Mouse (Mus musculus): ENCODE data around the gene Lsm11.

The Lsm11 gene

DNA sequence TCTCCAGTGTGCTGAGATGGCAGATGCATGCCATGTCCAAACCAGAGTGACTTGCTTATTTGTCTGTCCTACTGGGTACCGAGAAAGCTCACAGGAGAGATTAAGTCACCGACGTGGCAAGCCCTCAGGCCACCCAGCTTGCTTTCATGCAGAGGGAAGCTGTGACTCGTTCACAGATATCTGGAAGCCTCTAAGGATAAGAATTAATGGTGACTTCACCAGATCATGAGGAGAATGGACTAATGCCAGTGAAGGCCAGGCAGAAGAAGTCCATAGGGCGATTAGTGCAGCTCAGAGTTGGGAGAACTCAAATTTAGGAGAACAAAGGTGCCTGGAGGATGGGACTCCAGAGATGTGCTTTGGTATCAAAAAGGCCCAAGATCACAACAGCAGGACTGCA lies 17.3 kb downstream of the Lsm11 start:
- DNase-seq (ENCODE audit: low spot score): no peak

GRCm38 (mm10) chr11:45926640-45927082 lies 18.1 kb downstream of the Lsm11 start:
- DNase-seq (ENCODE audit: low spot score): peak; percentile 71

- DNase-seq (ENCODE audit: low spot score): no peak
Measured at GRCm38 (mm10) chr11:45925436-45925835, 19.3 kb downstream of the Lsm11 start.

DNA sequence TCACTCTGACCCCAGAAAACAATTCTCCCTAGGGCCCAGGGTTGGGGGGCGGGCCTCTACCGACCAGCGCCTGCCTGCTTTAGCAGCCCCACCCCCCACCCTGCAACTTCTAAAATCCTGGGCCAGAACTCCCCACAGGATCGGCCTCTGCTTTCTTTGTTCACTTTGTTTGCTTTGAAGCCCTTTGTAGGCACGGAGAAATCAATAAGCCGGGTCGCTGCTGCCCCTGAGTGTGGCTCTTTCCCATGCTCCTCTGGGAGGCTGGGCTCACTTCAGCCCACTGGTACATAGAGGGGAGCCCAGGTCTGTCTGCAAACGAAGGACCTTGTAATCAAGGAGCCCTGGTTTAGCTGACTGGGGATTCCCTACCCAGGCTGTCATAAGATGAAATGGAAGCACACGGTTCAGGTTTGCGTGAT lies 23.2 kb downstream of the Lsm11 start:
- DNase-seq (ENCODE audit: low spot score): no peak

- no peak for DNase-seq (ENCODE audit: low spot score)
Measured at GRCm38 (mm10) chr11:45921026-45921425, 23.7 kb downstream of the Lsm11 start.

GRCm38 (mm10) chr11:45918836-45919235 lies 25.9 kb downstream of the Lsm11 start:
- no peak for DNase-seq (ENCODE audit: low spot score)

DNA sequence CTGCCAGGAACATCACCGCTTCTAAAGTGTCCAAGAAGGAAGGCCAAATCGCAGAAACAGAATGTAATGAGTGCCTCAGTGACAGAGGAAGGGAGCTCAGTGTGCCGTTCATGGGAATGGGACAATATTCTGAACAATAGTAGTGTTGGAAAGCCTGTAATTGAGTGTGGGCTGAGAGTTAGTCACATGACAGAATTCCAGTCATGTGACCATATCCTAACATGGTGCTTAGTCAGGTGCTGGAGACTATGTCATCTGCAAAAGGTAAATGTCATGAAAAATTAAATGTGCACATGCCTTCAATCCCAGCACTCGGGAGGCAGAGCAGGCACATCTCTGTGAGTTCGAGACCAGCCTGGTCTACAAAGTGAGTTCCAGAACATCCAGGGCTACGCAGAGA lies 26.7 kb downstream of the Lsm11 start:
- no peak for DNase-seq (ENCODE audit: low spot score)

- DNase-seq (ENCODE audit: low spot score): no peak
Measured at GRCm38 (mm10) chr11:45916196-45916595, 28.5 kb downstream of the Lsm11 start.

DNA sequence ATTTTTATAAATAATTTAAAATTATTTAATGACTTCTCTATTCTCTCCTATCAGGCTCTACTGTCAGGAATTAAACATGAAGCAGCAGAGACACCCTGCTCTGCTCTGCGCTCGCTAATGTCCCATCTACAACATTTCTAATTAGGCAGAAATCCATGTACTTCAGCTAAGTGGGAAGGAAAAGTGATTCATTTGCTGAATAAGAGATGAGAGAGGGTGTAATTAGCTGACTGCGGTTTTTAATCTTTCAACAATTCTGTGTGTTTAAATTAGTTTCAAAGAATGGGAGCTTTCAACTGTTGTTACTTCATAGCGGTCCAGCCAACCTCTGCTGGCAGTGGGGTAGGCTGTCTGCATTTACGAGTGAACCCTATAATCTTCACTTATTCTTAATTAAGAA lies 34.0 kb downstream of the Lsm11 start:
- DNase-seq (ENCODE audit: low spot score): no peak

GRCm38 (mm10) chr11:45908894-45909293 lies 35.8 kb downstream of the Lsm11 start:
- no peak for DNase-seq (ENCODE audit: low spot score)

DNA sequence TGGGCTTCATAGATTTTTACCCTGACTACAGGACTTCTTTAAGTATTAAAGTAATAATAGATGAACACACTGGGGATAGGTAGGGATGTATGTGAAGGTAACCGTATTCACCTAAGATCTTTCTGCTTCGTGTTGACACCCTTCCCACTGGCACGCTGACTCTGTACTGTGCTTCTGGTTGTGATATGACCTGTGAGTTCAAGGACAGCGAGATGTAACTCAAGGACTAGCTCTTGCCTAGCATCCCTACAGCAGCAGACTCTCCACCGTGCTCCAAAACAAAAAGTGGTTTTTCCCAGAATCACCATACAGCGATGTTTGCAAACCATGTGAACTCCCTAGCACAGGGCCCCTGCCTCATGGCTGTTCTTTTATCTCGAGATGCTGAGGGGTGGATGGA lies 36.7 kb downstream of the Lsm11 start:
- no peak for DNase-seq (ENCODE audit: low spot score)

- DNase-seq (ENCODE audit: low spot score): no peak
Measured at GRCm38 (mm10) chr11:45907301-45907700, 37.4 kb downstream of the Lsm11 start.

GRCm38 (mm10) chr11:45906109-45906786 lies 38.5 kb downstream of the Lsm11 start:
- no peak for DNase-seq (ENCODE audit: low spot score)

DNA sequence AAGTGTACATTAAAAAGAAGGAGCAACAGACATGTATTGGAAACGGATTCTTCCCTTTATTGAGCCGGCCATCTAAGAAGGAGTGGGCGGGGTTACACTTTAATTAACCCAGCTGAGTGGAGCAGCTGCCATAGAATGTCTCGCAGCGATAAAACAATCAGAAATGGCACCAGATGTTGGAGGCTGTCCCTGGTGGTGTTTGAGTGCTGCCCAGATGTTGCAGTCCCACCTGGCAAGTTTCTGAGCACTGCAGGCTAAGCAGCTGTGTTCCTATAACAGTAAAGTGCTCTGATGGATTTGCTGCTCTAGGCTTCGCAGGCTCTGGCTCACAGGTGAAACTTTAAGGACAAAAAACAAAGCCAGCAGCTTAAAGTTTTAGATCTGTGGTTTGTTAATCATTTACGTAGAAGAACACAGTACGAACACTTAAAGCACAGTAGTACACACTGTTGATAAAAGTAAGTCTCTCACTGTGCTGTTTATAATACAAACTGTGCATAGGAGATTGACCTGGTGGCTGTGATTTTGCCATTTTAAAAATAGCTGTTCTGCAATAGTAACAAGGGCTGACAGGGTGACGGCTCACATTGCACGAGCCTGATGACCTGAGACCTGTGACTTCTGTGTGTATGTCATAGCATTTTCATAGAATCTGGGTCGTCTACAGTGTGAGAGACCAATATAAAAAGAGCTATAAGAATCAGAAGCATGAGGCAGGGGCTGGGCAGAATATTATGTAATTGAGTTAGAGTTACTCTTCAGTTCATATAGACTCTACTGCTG lies 44.3 kb downstream of the Lsm11 start:
- no peak for DNase-seq (ENCODE audit: low spot score)

GRCm38 (mm10) chr11:45897392-45897791 lies 47.3 kb downstream of the Lsm11 start:
- DNase-seq (ENCODE audit: low spot score): no peak

GRCm38 (mm10) chr11:45892861-45893360 lies 51.8 kb downstream of the Lsm11 start:
- no peak for DNase-seq (ENCODE audit: low spot score)

- DNase-seq (ENCODE audit: low spot score): no peak
Measured at GRCm38 (mm10) chr11:45890423-45890822, 54.3 kb downstream of the Lsm11 start.

- no peak for DNase-seq (ENCODE audit: low spot score)
Measured at GRCm38 (mm10) chr11:45889981-45890380, 54.8 kb downstream of the Lsm11 start.

DNA sequence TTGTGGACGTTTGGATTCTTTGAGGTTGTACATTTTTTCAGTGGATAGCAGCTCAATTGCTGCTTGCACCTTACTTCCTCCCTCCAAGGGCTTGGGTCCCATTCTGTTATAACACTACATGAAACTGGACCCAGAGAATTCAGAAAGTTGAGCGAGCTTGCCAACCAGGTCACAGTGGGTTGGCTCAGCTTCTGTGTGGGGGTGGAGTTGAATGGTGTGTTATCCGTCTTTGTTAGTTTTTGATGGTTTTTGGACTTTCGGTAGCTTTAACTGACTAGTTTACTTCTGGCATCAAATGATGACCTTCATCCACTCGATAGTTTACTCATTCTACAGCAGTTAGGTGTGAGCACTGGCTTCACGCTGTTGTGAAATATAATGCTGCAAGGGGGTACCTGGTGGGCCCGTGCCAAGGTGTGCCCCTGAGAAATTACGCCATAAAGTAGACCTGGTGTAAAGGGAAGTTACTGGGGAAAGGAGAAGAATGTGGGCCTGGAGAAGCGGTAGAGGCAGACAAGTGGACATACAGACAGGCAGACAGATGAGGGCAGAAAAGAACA lies 56.2 kb downstream of the Lsm11 start:
- DNase-seq (ENCODE audit: low spot score): no peak

- no peak for DNase-seq (ENCODE audit: low spot score)
Measured at GRCm38 (mm10) chr11:45886596-45886995, 58.1 kb downstream of the Lsm11 start.

GRCm38 (mm10) chr11:45885606-45886230 lies 59.0 kb downstream of the Lsm11 start:
- DNase-seq (ENCODE audit: low spot score): no peak

DNA sequence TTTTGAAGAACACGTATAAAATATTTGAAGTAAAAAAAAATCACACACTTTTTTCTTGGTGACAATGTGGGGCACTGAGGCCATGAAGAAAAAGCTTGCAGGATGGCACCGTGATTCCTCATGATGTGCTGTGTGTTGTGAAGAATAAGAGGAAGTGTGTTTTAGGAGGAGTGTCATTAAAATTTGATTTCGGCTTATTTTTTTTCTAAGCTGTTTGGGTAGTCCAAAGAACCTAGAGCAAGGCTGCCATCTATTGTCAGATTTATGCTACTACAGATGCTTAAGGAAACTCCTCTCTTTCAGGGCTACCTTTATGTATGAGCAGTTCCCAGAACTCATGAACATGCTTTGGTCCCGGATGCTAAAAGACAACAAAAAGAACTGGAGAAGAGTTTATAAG lies 60.7 kb downstream of the Lsm11 start:
- no peak for DNase-seq (ENCODE audit: low spot score)
